Mouse (Mus musculus): Measurements from ENCODE around the gene H2-M2.
"Not testable (repeated sequence)": the region's sequence is repeated elsewhere in the genome, so short reads cannot be mapped to it uniquely, and the experiment has no call there.

The H2-M2 gene

DNA sequence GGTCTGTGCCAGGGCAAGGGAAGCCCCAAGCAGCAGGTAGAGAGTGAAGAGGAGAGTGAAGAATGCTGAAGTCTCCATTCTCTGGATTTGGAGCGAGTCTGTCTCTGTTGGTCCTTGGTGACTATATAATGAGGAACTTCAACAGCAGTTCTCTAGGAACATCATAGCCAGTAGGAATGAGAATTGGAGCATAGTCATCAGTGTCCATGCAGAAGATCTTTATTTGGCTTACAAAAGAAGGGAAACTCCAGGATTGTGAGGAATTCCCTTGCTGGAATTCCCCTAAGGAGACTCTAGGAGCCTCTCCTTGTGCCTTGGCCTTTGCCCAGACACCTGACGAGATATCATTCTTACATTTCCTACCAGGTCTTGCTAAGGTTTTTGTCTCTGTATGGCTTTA lies at the start of gene H2-M2:
Gene H2-M2, minus strand, starts transcription at position 101 of the 400 bp plus-strand sequence.
- no peak for DNase-seq (ENCODE audit: low spot score in 2 of 2)

DNA sequence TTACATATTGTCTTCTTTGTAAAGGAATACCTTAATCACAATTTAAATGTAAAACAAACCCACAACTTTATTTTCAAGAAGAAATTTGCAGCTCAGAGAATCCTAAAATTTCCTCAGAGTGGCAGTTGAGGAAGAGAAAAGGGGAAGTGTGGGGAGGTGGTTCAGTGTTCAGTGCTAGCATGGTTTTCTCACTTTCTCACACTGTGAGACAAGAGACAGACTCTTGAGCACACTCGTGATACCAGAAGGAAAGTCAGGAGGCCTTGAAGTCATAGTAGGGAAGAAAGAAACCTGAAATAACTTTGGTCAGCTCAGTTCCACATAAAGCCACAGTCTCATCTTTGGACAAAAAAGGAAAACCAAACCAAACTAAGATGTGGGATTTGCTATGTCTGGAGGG lies 42.1 kb upstream of the H2-M2 start:
- DNase-seq (ENCODE audit: low spot score in 2 of 2): not testable (repeated sequence)

DNA sequence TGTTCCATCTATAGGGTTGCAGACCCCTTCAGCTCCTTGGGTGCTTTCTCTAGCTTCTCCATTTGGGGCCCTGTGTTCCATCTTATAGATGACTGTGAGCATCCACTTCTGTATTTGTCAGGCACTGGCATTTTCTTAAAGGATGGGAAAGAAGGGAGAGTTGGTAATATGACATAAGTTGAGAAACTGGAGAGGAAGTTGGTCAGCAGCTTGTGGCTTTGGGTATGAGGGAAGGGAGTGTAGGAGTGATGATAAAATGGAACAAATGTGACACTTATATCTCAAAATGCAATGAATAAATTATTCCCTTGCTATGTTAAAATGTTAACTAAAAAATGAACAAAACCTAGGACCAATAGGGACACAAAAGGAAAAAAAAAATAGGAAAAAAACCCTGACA lies 41.3 kb upstream of the H2-M2 start:
- DNase-seq (ENCODE audit: low spot score in 2 of 2): not testable (repeated sequence)

DNA sequence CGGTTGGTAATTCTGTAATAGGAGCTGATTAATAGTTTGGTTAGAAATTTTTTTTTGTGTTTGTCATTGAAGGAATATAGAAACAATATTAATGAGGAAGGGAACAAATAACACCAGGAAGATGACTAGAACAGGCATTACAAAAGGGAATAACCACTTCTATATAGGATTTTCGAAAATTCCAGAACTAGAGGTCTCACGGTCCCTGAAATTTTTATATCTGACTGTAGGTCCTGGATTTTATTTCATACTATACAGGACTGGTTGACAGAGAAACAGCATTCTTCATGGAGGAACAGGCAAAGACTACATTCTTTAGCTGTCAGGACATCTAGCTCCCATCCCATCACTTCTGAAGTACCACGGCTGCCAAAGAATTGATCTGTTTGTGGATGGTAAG lies 24.4 kb upstream of the H2-M2 start, which contains the start of gene Olfr111:
Gene Olfr111, plus strand, starts transcription at position 301 of the 400 bp plus-strand sequence.
- no peak for DNase-seq (ENCODE audit: low spot score in 2 of 2)

DNA sequence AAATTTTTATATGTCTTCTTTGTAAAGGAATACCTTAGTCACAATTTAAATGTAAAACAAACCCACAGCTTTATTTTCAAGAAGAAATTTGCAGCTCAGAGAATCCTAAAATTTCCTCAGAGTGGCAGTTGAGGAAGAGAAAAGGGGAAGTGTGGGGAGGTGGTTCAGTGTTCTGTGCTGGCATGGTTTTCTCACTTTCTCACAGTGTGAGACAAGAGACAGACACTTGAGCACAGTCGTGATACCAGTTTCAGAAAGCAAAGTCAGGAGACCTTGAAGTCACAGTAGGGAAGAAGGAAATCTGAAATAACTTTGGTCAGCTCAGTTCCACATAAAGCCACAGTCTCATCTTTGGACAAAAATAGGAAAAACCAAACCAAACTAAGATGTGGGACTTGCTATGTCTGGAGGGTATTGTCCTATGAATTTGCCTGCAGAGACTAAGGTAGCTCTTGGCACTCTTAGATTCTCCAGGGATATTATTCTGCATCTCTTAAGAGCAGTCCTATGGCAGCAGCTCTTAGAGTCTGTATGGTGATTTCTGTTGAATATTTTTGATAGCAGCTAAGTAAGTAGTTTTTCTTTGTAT lies 8.7 kb upstream of the H2-M2 start, which contains the start of gene Olfr110:
Gene Olfr110, plus strand, starts transcription at position 539 of the 589 bp plus-strand sequence.
- DNase-seq (ENCODE audit: low spot score in 2 of 2): no peak

DNA sequence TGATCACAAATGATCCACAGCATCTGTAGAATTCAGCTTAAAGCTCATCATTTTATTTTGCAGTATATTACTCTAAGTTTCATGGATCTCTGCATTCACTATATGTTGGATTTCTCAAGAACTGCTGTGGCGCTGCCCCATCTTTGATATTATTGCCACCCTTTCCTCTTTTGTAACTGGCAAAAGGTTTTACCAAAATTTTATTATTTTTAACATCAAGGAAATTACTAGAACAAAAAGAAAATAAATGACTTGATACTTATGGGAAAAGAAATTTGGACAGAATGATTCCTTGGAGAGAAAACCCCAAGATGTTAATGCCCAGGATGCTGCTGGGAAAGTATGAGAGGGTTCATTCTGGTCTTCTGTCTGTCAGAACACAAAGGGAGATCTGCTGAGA lies 24.7 kb downstream of the H2-M2 start, which contains the start of gene Olfr109:
Gene Olfr109, plus strand, starts transcription at position 301 of the 400 bp plus-strand sequence.
- no peak for DNase-seq (ENCODE audit: low spot score in 2 of 2)

DNA sequence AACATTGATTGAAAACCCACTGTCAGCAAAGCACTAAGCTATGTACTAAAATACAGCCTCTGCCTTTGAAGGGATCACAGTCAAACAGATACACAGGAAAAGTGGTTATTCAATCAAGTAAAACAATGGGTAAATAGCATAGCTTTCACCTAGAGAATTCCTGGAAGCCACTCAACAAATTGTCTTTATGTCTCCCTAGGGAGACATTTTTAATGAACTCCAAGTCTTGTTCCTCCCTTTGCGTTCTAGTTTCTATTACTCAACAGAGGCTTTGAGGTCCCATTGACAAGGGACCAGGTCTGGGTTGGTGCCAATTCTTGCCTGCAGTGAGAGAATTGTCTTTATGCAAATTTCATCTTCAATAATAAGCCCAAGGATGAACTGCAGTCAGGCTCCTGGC lies 38.2 kb downstream of the H2-M2 start, which contains the start of gene Olfr108:
Gene Olfr108, plus strand, starts transcription at position 301 of the 400 bp plus-strand sequence.
- no peak for DNase-seq (ENCODE audit: low spot score in 2 of 2)

All from urinary bladder, postnatal 4 days (tissue).